Mouse (Mus musculus) bone marrow, adult 2 months (tissue): ENCODE measurements around the gene Gprc5c. TPM values are rescaled to one million over a fixed set of nuclear protein-coding genes. Genes with fewer than 3 reads are reported as not detected.

Experiments used
- H3K27ac ChIP-seq: fragments of 200-500 bp; 2 replicates; pipeline ENCODE4 v1.5.1; 2012; ENCODE audit warnings: low read depth, mild to moderate bottlenecking, control low read depth, inconsistent platforms, low read length; ENCODE audit not compliant: control insufficient read depth, poor library complexity, insufficient read depth
- H3K4me1 ChIP-seq: fragments of 200-500 bp; 2 replicates; pipeline ENCODE4 v1.6.1; 2011; ENCODE audit warnings: low read length; ENCODE audit not compliant: control insufficient read depth, insufficient read depth
- H3K4me3 ChIP-seq: fragments of 200-500 bp; replicated peaks from 2 replicates; pipeline ENCODE3; 2011; ENCODE audit warnings: mild to moderate bottlenecking, low read depth, low read length, control low read depth; ENCODE audit not compliant: control insufficient read depth
- CTCF ChIP-seq: fragments of 200-500 bp; IDR thresholded peaks from 2 replicates; pipeline ENCODE4 v1.5.1; 2011; ENCODE audit warnings: low read length, control low read depth; ENCODE audit not compliant: control insufficient read depth, insufficient read depth
- POLR2A ChIP-seq: fragments of 200-500 bp; IDR thresholded peaks from 2 replicates; pipeline ENCODE4 v1.6.1; 2011; ENCODE audit warnings: low read depth, mild to moderate bottlenecking, control low read depth, low read length, borderline replicate concordance; ENCODE audit not compliant: control insufficient read depth
- WGBS: fragments of 180-500 bp; shearing (Covaris S2); methylation state at CpG from one replicate; pipeline ENCODE4 v1.1.7; 2018; 5-methylcytosine and 5-hydroxymethylcytosine counted together
- polyA plus RNA-seq: library from polyadenylated mRNA; stranded (reverse); fragments of >200 nt; gene quantifications from 2 replicates; pipeline ENCODE4 v1.2.4, GENCODE M21; 2011; ENCODE audit warnings: low replicate concordance; ENCODE audit not compliant: missing spikeins, insufficient read depth, insufficient read length

The Gprc5c gene
- polyA plus RNA-seq, 1 experiment = 1.4 TPM

- peaks cover 8% of the 10 kb centered on the region for H3K4me1 ChIP-seq
- TF ChIP-seq CTCF = no peak
- TF ChIP-seq POLR2A = no peak
- H3K4me3 ChIP-seq = no peak overlapping the region
- peak overlapping the region; percentile 64 for H3K27ac ChIP-seq
- WGBS = 3% methylated on average over 7 of the region's 7 CpGs
Measured at GRCm38 (mm10) chr11:114914978-114915377, 64.0 kb downstream of the Gprc5c start.

GRCm38 (mm10) chr11:114917120-114917519 is 66.2 kb downstream of the Gprc5c start:
- H3K27ac ChIP-seq = peak overlapping the region; percentile 85
- 15% methylated on average over 6 of the region's 6 CpGs for WGBS
- peaks cover 8% of the 10 kb centered on the region for H3K4me1 ChIP-seq
- H3K4me3 ChIP-seq = no peak overlapping the region
- no peak for TF ChIP-seq CTCF
- TF ChIP-seq POLR2A = no peak

Other genes with a start within 250 kb of the Gprc5c start
- gene Rpl38, start 182.6 kb upstream of the Gprc5c start, polyA plus RNA-seq = 2,536 and 3,301 TPM in 2 replicates
- 1.6 and 2.6 TPM in 2 replicates for gene Ttyh2, start 175.7 kb upstream of the Gprc5c start, polyA plus RNA-seq
- not detected in 2 replicates for gene Dnaic2, start 123.7 kb upstream of the Gprc5c start, polyA plus RNA-seq
- gene Kif19a, start 85.8 kb upstream of the Gprc5c start, polyA plus RNA-seq = 0.84 and 6.3 TPM in 2 replicates
- not detected in 2 replicates for gene Btbd17, start 55.2 kb upstream of the Gprc5c start, polyA plus RNA-seq
- gene Gpr142, start 52.2 kb upstream of the Gprc5c start, polyA plus RNA-seq = not detected in 2 replicates
- 4.7 and 15.1 TPM in 2 replicates for gene Cd300a, start 38.9 kb downstream of the Gprc5c start, polyA plus RNA-seq
- gene Cd300lb, start 83.2 kb downstream of the Gprc5c start, polyA plus RNA-seq = 3.1 and 17.5 TPM in 2 replicates
- 4.0 and 12.7 TPM in 2 replicates for gene Cd300c, start 118.0 kb downstream of the Gprc5c start, polyA plus RNA-seq
- 5.2 and 10.5 TPM in 2 replicates for gene Cd300ld, start 138.8 kb downstream of the Gprc5c start, polyA plus RNA-seq
- 5.5 and 21.7 TPM in 2 replicates for gene Cd300c2, start 150.7 kb downstream of the Gprc5c start, polyA plus RNA-seq
- gene Cd300ld2, start 165.0 kb downstream of the Gprc5c start, polyA plus RNA-seq = not detected in 2 replicates
- gene Cd300ld4, start 175.9 kb downstream of the Gprc5c start, polyA plus RNA-seq = 1.8 TPM in 1 of 2 replicates, not detected in the other
- 1.8 TPM in 1 of 2 replicates, not detected in the other for gene Cd300ld5, start 186.6 kb downstream of the Gprc5c start, polyA plus RNA-seq
- 1.8 and 3.9 TPM in 2 replicates for gene Cd300ld3, start 197.3 kb downstream of the Gprc5c start, polyA plus RNA-seq
- not detected in 2 replicates for gene Cd300e, start 211.0 kb downstream of the Gprc5c start, polyA plus RNA-seq
- 5.3 and 11.6 TPM in 2 replicates for gene Rab37, start 240.3 kb downstream of the Gprc5c start, polyA plus RNA-seq